Mouse (Mus musculus): ENCODE results near the gene Isg15.
A peak's percentile ranks its signal among the peaks of the same experiment; 100 is the strongest.
"Not testable (repeated sequence)": the region's sequence is repeated elsewhere in the genome, so short reads cannot be mapped to it uniquely, and the experiment has no call there.

Gene Isg15

GRCm38 (mm10) chr4:156166477-156166876 is 34.1 kb downstream of the Isg15 start:
- DNase-seq (ENCODE audit: low read depth, low spot score): peak; percentile 44

DNA sequence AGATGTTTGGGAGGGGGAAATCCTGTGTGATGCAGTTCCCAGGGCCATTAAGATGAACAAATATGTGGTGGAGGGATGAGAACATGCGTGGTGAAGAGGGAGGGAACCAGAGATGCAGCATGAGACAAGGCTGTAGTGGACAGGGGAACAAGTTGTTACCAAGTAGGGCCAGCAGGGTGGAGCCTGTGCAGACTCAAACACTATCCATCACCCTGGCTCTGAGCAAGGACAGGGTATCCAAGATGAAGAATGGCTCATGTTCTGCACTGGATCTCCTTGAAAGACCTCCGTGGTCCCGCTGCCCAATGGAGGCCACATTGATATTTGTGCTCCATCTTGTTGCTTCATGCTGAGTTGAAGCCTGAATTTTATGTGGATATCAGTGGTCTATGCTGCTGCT is 45.8 kb downstream of the Isg15 start:
- DNase-seq (ENCODE audit: low read depth, low spot score): no peak

GRCm38 (mm10) chr4:156150887-156151286 is 49.7 kb downstream of the Isg15 start:
- not testable (repeated sequence) for DNase-seq (ENCODE audit: low read depth, low spot score)

Measured in ES-CJ7 (cell line).